Mouse (Mus musculus) thymus, adult 18-20 months (tissue): ENCODE measurements around the gene A1cf.

Source experiments
- DNase-seq, 2 experiments: peaks; one replicate each; pipeline ENCODE4 v3.0.0; 2022; ENCODE audit warnings: mixed read lengths in 2 of 2

Gene A1cf

DNA sequence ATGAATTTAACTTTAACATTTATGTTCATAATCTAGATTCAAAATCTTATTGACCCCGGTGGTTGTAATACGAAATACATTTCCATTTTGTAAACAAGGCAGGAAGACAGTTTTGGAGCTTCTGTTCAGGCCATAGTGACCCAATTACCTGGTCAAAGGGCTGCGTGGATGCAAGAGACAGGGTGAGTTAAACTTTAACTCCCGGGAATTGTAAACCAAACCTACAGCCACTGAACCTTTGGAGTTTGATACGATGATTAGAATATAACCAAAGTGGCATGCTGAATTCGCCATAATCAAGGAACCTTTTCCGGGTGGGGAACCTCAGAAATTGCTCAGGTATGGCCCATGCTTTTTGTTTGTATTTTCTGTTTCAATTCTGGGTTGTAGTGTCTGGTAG lies at the start of gene A1cf:
Gene A1cf (plus strand): TSS at position 244 of the 400 bp plus-strand sequence.
- DNase-seq, result no peak

DNA sequence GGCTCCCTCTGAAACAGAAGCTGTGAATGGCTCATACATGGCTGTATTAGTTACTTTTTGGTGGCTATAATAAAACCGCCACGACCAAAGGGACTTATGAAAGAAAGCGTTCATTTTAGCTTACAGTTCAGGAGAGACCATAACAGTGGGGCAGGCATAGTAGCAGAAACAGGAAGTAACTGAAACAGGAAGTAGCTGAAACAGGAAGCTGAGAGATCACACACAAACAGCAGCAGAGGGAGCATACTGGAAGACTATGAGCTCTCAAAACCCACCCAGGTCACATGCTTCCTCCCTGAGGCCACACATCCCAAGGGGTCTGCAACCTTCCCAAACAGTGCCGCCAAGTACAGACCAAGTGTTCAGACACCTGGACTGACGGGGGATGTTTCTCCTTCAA lies 34.3 kb upstream of the A1cf start:
- DNase-seq, result no peak

DNA sequence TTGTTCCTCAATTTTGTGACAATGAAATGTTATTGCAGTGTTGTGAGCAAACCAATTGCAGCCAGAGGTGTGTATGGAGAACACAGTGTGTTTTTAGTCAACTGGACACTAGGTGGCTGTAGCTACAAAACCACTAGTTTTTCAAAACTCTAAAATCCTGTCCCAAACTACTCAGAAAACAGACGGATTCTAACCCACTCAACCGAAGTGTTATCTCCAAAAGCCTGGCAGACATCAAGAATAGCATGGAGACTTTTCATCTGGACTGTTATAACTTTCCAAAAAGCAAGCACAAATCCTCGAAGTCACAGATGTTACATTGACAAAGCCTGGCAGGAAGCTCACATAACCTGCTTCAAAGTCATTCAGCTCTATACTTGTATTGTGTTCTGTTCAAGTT lies 6.7 kb upstream of the A1cf start:
- DNase-seq, result no peak

DNA sequence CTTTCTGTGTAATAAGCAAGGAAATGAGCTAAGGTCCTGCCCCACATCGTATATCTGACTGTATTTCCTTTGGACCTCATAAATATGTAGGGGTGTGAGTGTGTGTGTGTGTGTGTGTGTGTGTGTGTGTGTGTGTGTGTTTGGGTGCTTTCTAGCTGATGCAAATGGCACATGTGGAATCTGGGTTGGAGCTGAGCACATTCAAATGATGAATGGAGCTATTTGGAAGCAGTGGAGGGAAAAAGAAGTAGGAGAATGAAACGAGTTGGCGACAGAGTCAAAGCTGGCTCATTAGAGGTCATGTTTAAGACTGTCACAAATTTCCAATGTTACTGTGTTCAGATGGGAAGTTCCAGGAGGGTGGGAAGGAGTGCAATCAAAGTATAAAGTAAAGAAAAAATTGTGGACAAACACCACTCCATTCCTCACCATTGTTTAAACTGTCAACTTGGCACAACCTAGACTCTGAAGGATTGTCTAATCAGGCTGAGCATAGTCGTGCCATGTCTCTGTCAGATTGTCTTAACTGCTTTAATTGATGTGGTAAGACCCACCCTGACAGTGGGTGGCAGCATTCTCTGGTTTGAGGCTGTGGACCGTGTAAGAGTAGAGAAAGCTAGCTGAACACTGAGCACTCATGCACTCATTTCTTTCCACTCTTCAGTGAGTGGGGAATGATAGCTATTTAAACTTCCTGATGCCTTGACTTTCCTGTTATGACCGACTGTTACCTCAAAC lies 5.9 kb upstream of the A1cf start:
- DNase-seq, result no peak

DNA sequence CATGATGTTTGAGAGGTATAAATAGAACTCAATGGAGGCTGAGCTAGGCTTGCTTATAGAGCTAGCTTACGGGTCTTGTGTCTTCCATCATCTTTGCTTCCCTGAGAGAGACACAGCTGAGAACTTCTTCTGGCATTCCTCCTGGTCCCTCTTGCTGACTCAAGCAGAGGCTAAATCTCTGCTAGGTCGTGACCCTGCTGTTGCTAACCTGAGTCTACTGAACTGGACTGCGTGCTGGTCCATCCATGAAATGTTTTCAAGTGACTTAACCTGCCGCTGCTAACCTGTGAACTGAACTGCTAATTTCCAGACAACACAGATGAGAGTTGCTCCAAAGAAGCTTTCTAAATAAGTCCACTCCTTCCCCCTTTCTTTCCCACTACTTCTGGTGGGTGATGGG lies 3.1 kb upstream of the A1cf start:
- no peak for DNase-seq

DNA sequence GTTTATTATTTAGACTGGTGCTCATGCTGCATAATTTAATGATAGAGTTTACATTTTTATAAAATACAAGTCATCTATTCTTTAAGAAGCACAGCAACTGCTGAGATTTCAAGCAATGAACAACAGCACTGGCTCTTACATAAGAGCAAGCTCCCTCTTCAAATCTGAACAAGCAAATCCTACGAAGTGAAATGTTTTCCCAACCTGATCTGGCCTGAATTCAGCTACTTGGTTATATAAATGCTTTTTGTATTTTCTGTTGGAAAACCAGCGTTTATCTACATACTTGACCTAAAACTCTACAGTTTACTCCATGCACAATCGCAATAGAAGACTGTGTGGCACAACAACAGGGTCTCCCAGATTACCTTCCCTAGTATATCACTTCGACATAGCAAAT lies 488 bp upstream of the A1cf start:
- no peak for DNase-seq

DNA sequence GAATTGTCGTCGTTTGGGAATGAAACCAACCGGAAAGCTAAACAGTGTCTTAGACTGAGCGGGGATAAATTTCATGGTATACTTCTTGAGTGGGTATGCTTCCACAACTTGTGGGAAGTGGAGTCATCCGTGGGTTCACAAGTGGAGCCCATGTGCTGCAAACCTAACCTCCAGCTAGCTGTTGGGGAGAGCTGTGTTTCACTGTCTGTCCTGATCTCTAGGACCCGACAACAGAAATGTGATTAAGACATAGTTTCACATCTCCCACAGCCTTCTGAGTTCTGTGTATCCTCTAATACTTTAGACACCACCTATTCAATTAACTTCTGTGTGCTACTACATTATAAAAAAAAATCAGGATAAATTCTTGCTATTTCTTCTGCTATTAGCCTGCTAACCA lies 407 bp downstream of the A1cf start:
- no peak for DNase-seq

DNA sequence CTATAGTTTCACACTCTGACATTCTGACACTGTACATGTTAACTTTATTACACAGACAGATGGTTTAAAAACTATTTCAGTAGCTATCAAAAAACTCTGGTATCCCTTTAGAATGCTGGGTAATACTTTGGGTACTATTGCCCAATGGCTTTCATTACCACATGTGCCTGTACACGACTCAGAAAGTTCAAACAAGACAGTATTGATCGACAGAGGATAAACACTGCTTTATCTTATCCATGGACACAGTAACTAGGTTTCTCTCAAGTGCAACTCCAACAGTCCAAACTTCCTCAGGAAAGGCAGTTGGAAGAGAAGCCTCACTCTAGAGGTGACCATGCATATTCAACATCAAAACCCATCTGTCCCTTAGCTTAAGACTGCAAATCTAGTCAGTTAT lies 2.8 kb downstream of the A1cf start:
- DNase-seq, result no peak

DNA sequence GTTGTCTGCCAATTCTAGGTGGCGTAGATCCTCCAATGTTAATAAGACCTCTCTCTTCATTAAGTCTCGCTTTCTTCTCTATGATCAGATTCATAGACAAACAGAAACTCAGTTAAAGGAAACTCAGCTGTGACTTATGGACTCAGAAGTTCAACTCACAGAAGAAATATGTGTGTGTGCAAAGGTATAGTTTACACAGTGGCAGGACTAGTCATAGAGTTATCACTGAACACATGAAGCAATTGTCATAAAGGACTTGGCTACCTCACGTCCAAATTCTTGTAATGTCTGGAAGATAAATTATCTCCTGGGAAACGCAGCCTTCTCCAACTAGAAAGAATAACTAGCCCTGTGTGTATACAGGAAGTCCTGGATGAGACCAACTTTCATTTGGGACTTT lies 9.4 kb downstream of the A1cf start:
- no peak for DNase-seq

DNA sequence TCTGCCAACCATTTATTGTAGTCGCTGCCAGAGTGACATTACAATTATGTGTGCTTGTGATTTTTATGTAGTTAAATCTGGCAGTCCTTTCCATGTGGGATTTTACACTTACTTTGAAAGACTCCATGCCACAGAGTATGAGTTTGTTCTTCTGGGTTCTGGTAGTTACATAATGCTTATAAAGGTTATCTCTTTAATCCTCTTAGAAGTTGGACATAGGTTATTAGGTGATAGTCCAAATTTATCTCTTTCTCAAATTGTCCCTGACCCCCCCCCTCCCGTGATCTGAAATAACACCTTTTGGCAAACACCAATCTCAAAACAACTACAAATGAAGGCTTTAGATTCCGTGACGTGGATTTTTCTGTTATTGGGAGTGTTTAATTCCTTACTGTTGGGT lies 16.0 kb downstream of the A1cf start:
- DNase-seq, result no peak

DNA sequence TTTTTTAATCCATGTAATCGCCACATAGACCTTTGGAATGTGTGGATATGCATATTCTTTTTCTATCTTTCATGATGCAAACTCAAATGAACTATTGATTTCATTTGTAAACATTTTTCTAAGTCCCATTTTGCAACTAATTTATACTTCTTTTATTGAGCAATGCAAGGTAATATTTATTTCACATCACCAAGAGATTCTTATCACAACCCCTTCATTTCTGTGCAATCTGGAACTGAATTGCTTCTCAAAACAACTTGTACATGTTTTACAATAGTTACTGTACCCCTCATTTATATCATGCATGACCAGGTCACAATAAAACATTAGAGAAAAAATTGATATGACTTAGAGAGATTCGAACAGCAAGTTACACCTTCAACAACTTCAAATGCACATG lies 18.7 kb downstream of the A1cf start:
- no peak for DNase-seq

DNA sequence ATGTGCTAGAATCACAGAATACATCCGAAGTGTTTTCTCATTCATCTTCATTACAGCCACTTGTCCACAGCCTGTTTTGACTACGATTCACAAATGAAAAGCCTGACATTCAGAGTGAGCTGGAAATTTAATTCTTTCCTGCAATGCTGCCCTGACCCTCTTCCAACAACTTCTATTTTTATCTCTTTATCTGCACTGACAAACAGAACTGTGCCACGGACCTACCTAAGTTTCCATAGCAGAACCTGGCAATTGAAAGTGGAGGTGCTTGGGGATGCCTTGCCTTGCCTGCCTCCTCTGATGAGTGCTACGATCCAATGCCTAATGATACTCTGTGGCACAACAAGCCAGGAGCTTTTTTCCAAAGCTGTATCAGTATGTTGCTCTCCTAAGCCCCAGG lies 21.4 kb downstream of the A1cf start:
- DNase-seq, result no peak

DNA sequence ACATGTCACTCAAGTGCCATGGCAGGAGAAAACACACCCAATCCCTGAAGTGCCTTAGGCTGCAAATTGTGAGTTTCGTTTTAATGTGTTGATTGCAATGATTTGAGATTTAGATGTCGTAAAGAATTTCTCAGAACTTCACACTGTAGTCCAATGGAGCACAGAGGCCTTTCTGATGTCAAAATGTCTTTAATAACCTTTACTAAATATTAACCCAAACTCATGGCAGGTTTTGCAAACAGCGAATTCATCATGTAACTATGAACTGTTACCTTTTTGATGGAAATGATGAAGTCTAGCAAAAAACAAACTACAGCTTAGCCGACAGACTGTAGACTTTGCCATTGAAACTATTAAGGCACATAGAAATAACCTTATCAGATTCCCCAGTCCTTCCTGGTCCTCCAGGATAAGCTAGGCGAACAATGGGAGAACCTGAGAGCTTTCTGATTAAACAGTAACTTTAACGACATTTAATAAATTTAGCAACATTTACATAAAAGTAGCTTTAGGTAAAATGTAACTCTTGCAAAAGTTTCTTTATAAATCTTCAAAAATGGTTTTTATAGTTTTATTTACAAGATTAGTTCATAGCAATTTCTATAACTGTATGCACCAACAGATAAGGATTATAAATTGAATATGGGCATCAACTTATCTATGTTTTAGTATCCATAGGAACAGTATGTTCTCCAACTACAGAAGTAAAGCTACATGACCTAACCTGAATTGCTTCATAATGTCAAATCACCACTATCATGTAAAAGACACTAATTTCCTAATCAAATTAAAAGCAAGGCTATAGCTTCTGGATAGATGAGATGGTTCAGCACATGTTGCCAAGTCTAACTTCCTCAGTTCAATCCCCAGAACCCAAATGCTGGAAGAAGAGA lies 22.7 kb downstream of the A1cf start:
- DNase-seq, result no peak

DNA sequence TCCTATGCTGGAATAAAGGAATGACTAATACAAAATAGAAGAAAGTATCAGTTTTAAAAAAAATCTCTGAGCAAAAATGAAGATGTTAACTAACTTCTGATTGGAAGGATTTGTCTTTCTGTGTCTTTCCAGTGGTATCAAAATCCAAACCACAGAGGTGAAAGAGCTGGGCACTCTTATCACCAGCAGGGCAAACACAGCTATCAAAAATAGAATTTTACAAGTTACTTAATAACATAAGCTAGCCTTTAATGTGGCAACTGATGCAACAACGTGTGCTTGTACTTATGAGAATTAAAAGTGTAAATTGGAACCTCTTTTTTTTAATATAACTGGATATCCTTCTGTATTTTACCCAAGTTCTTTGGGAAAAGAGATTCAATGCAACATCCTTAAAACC lies 27.4 kb downstream of the A1cf start:
- no peak for DNase-seq

DNA sequence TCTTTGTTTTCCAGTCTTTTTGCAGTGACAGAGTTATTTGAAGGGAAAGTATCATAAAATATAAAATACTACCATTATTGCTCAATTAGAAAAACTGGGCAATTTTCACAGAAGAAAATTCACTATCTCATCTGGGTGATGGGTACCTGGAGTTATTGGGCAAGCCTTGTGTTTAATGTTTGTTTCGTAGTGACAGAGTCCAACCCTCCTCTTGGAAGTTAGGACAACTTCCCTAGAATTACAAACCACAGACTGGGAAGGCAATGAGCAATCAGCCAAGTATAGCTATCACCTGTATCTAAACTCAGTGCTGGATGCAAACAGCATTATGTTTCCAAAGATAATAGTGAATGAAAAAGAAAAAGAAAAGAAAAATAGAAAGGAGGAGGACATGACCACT lies 28.1 kb downstream of the A1cf start:
- no peak for DNase-seq

DNA sequence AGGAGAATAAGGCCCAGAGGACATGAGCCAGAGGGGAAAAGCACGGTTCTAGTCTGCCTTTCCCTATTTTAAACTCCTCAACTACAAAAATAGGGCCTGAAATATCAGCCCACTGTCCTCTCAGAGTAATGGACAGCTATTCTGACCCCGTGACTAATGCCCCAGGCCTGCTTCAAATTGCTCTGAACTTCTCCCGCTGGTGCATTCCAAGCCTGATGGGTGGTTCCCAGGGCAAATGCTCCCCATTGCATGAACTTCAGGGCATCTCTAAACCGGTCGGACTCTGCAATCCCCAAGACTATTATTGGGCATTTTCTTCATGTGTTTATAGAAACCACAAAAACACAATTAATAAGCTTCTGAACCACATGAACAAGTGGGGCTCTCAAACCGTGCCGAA lies 37.1 kb downstream of the A1cf start:
- no peak for DNase-seq

DNA sequence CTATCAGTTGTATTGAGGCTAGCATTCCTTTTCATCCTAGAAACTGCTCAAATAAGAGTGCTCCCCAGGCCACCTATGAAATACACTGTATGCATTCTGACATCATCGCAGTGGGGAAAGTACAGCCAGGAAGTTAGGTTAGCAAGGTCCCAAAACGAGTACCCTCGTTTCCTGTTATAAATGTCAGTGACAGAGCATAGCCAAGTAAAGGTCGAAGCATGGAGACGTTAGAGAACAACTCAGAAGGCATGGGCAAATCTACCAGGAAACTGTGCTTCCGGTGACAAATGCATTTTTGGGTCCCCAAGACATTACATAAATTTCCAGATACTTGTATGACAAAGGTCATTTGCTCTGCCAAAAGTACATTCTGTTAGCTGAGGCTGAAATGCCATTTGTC lies 41.9 kb downstream of the A1cf start:
- peak in 1 of 2 experiments; percentile 5 for DNase-seq

DNA sequence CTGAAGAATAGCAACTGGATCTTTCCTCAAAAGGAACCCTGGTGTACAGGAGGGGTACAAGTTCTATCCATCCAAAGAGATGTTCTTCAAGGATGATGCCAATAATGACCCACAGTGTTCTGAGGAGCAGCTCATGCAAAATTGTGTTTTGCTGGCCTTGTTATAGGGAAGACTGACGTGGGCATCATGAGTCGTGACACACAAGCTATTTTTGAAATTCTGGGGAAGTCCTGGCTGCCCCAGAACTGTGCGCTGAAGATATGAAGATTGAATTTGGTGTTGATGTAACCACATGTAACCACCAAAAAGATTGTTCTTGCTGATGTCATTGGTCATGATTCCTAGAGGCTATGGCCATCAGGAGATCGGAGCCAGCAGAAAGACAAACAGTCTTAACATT lies 45.4 kb downstream of the A1cf start:
- DNase-seq, result no peak

DNA sequence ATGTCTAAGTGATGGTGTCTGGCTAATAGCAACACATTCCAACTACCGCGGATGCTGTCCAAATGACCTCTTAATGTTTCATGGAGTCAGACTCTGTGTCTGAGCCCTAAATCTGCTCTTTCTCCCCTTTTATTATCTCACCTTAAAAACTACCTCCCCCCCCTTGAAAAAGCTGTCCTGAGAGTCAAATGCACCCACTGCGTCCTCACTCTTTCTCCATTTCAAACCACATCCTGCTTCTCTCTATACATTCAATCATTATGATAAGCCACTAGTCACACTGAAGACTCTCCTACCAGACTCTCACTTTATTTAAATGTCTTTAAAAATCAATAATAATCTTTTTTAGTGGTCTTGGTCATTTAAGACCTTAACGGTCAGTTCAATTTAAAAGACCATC lies 51.8 kb downstream of the A1cf start:
- DNase-seq, result no peak

DNA sequence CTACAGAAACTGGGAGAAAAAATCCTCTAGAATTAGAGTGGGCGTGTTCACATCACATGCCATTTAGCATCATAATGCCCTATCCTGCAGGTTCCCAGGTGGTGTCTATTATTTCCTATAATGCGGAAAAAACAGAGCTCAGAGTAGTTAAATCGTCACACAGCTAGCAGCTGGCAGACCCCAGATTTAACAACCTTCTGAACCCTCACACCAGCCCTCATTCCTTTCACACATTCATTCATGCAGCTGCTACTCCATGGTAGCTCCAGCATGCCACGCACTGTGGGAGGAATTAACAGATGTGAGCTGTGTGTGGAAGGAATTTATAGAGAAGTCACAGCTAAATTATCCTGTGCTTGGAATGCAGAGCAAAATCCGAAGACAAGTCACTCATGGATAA lies 53.3 kb downstream of the A1cf start:
- DNase-seq, result no peak

DNA sequence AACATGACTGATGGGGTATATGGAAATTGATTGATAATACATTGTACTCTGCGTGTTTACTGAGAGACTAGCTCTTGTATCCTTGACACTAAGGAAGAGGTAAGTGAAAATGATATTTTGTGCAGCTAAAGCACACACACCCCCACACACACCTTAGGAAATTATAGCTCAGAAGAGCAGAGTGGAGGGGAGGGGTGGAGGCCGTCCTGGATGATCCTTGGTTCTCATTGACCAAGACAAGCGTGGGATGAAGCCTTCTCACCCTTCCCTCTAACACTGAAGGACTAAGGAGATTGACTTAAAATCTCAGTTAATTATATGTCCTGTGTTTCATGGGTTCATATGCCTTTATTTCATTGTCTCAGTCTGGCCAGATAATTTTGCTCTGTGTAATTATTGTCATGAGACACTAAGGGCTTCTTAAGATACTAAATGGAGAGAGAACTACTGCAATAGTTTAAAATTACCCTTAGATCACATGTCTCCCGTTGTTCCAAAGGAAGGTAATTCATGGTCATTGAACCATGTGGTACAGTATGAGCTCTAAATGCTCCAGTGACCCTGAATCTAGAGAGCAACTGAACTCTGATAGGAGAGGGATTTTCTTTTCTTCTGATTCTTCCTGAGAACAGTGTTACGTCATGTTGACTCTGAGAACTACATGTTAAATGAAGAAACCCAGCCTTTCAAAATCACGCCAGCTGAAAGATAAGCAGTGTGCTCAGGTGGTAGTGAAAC lies 55.2 kb downstream of the A1cf start:
- no peak for DNase-seq

DNA sequence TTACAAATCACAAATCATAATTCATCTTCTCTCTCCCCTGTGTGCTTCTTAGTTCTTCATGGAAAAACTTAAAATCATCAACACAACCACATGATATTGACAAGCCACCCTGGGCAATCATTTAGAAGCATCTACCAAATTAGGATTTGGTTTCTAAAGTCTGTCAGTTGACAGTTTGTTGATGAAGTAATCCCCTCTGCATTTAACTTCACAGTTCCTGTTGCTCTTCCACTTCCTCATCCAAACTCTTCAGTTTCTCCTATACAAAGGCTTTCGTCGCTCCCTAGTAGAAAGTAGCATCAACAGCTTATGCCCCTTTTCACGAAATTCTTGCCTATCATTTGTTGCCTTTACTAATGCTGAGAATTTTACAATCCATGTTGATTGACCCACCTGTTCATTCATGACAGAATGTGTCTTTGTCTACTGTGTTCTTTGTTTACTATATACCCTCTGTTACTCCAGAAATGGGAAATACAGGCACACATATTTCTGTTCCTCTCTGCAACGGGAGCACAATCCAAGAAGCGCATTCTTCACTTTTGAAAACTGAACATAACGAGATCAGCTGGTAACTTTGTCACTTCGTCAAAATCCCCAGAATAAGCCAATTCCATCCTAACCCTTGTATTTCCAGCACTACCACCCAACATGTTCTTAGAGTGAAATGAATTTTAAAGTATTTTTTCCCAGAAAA lies 82.4 kb downstream of the A1cf start:
- DNase-seq, result no peak

DNA sequence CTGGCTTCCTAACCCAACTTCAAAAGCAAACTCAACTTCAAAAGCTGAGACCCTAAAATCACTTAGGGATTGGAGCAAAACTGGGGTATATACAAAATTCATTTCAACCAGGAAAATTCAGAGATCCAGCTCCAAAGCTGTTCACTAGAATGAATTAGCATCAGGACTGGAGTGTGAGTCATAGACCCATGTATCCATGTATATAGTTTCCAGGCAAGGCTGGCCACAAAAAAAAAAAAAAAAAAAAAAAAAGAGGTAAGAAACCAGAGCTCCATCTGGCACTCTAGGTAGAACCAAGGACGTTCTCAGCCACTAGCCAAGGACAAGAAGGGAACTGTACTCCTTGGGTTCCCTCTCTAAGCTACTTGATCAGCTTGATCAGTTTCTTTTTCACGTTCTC lies 85.2 kb downstream of the A1cf start:
- no peak for DNase-seq
